Mouse (Mus musculus) heart, embryonic 16.5 days (tissue): ENCODE results near the gene Nudcd2. TPM values are rescaled to one million over a fixed set of nuclear protein-coding genes. Genes with fewer than 3 reads are reported as not detected.
"Not testable (repeated sequence)": the region's sequence is repeated elsewhere in the genome, so short reads cannot be mapped to it uniquely, and the experiment has no call there.

Experiments
- ATAC-seq: fragments of 200-750 bp; cut with Nextera tagmentation; replicated peaks from 2 replicates; pipeline ENCODE4 v1.8.0; 2017; ENCODE audit warnings: moderate number of reproducible peaks; ENCODE audit not compliant: insufficient read depth, low FRiP score; ENCODE audit errors: extremely low read depth
- H3K27ac ChIP-seq: fragments of 300-500 bp; sonication (generic); 2 replicates; pipeline ENCODE4 v1.5.1; 2014; ENCODE audit warnings: mild to moderate bottlenecking, low read length, control low read depth, moderate library complexity
- H3K27me3 ChIP-seq: fragments of 300-500 bp; sonication (generic); 2 replicates; pipeline ENCODE4 v1.6.1; 2014; ENCODE audit warnings: low read length, mixed read lengths; ENCODE audit not compliant: control insufficient read depth, insufficient read depth
- H3K36me3 ChIP-seq: fragments of 300-500 bp; sonication (generic); 2 replicates; pipeline ENCODE4 v1.6.1; 2014; ENCODE audit not compliant: control insufficient read depth, insufficient read depth
- H3K4me1 ChIP-seq: fragments of 300-500 bp; sonication (generic); 2 replicates; pipeline ENCODE4 v1.6.1; 2014; ENCODE audit warnings: low read length, mixed read lengths; ENCODE audit not compliant: control insufficient read depth, insufficient read depth
- H3K4me2 ChIP-seq: fragments of 300-500 bp; sonication (generic); 2 replicates; pipeline ENCODE4 v1.6.1; 2014; ENCODE audit warnings: low read depth, mild to moderate bottlenecking, control low read depth, low read length
- H3K4me3 ChIP-seq: fragments of 300-500 bp; sonication (generic); 2 replicates; pipeline ENCODE4 v1.5.1; 2014; ENCODE audit warnings: mild to moderate bottlenecking, control low read depth, low read length
- H3K9ac ChIP-seq: fragments of 300-500 bp; sonication (generic); 2 replicates; pipeline ENCODE4 v1.6.1; 2014; ENCODE audit warnings: low read length, control low read depth
- H3K9me3 ChIP-seq: fragments of 300-500 bp; sonication (generic); replicated peaks from 2 replicates; pipeline ENCODE4 v1.6.1; 2016; ENCODE audit warnings: low read length; ENCODE audit not compliant: control insufficient read depth
- WGBS: fragments of 180-500 bp; shearing (Covaris S2); extraction: QIAGEN DNeasy Blood & Tissue Kit; methylation state at CpG from one replicate; pipeline ENCODE4 v1.1.7; 2014; 5-methylcytosine and 5-hydroxymethylcytosine counted together
- polyA plus RNA-seq: library from polyadenylated mRNA; unstranded; fragments of >200 nt; fragmentation: Nextera tagmentation; extraction: Ambion mirVana; gene quantifications from 2 replicates; pipeline ENCODE4 v1.2.1, GENCODE M21; 2015

Nudcd2 gene
- polyA plus RNA-seq, 1 experiment from 2014 or later: 90.3 TPM

GRCm38 (mm10) chr11:40709899-40710298 lies 23.6 kb upstream of the Nudcd2 start:
- H3K27me3 ChIP-seq, H3K4me3 ChIP-seq, ATAC-seq, H3K4me2 ChIP-seq, H3K9ac ChIP-seq, H3K27ac ChIP-seq, H3K4me1 ChIP-seq, H3K9me3 ChIP-seq: not testable (repeated sequence)
- WGBS: 87% methylated on average over 6 of the region's 6 CpGs
- H3K36me3 ChIP-seq: peaks cover 57% of the 10 kb centered on the region

- no peak overlapping the region for H3K4me2 ChIP-seq
- H3K36me3 ChIP-seq: peaks cover 55% of the 10 kb centered on the region
- H3K4me3 ChIP-seq: no peak overlapping the region
- no peak for ATAC-seq
- H3K27me3 ChIP-seq: no peaks in the 10 kb centered on the region
- no peak overlapping the region for H3K9ac ChIP-seq
- no peak overlapping the region for H3K27ac ChIP-seq
- no peaks in the 10 kb centered on the region for H3K4me1 ChIP-seq
- no peaks in the 10 kb centered on the region for H3K9me3 ChIP-seq
- WGBS: 67% methylated on average over 8 of the region's 8 CpGs
These were observed 19.6 kb upstream of the Nudcd2 start for GRCm38 (mm10) chr11:40713858-40714257.

- H3K36me3 ChIP-seq: peaks cover 56% of the 10 kb centered on the region
These were observed 17.9 kb upstream of the Nudcd2 start for GRCm38 (mm10) chr11:40715524-40715923.

GRCm38 (mm10) chr11:40718324-40718723 lies 15.1 kb upstream of the Nudcd2 start:
- H3K27me3 ChIP-seq: no peaks in the 10 kb centered on the region
- no peak overlapping the region for H3K4me2 ChIP-seq
- no peaks in the 10 kb centered on the region for H3K4me1 ChIP-seq
- no peak for ATAC-seq
- no peak overlapping the region for H3K4me3 ChIP-seq
- no peaks in the 10 kb centered on the region for H3K9me3 ChIP-seq
- no peak overlapping the region for H3K27ac ChIP-seq
- H3K9ac ChIP-seq: no peak overlapping the region
- H3K36me3 ChIP-seq: peaks cover 54% of the 10 kb centered on the region

More at GRCm38 (mm10) chr11:40715524-40715923, 17.9 kb upstream of the Nudcd2 start:
- Histone ChIP-seq H3K9me3 (no peaks in the 10 kb centered on the region), H3K4me3 (no peak overlapping the region), H3K9ac (no peak overlapping the region), H3K27ac (no peak overlapping the region), H3K4me2 (no peak overlapping the region), H3K27me3 (no peaks in the 10 kb centered on the region), H3K4me1 (no peaks in the 10 kb centered on the region)
- WGBS: 94% methylated on average over 5 of the region's 5 CpGs
- ATAC-seq: no peak

- H3K27me3 ChIP-seq: no peaks in the 10 kb centered on the region
- peak overlapping the region; percentile 89 for H3K4me2 ChIP-seq
- peak overlapping the region; percentile 94 for H3K4me3 ChIP-seq
- WGBS: under 1% methylated on average over 14 of the region's 14 CpGs
- peak; percentile 20; the same call in 1 of the 2 replicates for ATAC-seq
- peak overlapping the region; percentile 51 for H3K27ac ChIP-seq
- peak overlapping the region; percentile 77 for H3K9ac ChIP-seq
- H3K36me3 ChIP-seq: peaks cover 17% of the 10 kb centered on the region
- H3K4me1 ChIP-seq: peaks cover 22% of the 10 kb centered on the region
- H3K9me3 ChIP-seq: no peaks in the 10 kb centered on the region
These were observed 499 bp upstream of the Nudcd2 start for GRCm38 (mm10) chr11:40732997-40733338.

GRCm38 (mm10) chr11:40734251-40734752 lies 835 bp downstream of the Nudcd2 start:
- Histone ChIP-seq H3K36me3 (peaks cover 18% of the 10 kb centered on the region), H3K4me3 (peak overlapping the region; percentile 94), H3K27ac (peak overlapping the region; percentile 81; the same call in 1 of the 2 replicates), H3K4me2 (peak overlapping the region; percentile 75), H3K9me3 (no peaks in the 10 kb centered on the region), H3K4me1 (peaks cover 22% of the 10 kb centered on the region), H3K27me3 (no peaks in the 10 kb centered on the region), H3K9ac (peak overlapping the region; percentile 98)
- 4% methylated on average over 11 of the region's 11 CpGs for WGBS
- ATAC-seq: no peak

GRCm38 (mm10) chr11:40737369-40737768 lies 3.9 kb downstream of the Nudcd2 start:
- Histone ChIP-seq H3K4me3 (no peak overlapping the region), H3K4me2 (no peak overlapping the region), H3K36me3 (peaks cover 26% of the 10 kb centered on the region), H3K4me1 (peaks cover 14% of the 10 kb centered on the region), H3K9me3 (no peaks in the 10 kb centered on the region), H3K27ac (no peak overlapping the region), H3K9ac (no peak overlapping the region), H3K27me3 (no peaks in the 10 kb centered on the region)
- no peak for ATAC-seq
- WGBS: 87% methylated on average over 3 of the region's 3 CpGs

GRCm38 (mm10) chr11:40741605-40742262 lies 8.3 kb downstream of the Nudcd2 start:
- H3K9ac ChIP-seq: no peak overlapping the region
- ATAC-seq: no peak
- H3K4me2 ChIP-seq: no peak overlapping the region
- peaks cover 22% of the 10 kb centered on the region for H3K36me3 ChIP-seq
- no peaks in the 10 kb centered on the region for H3K9me3 ChIP-seq
- H3K4me3 ChIP-seq: no peak overlapping the region
- no peaks in the 10 kb centered on the region for H3K4me1 ChIP-seq
- no peak overlapping the region for H3K27ac ChIP-seq
- H3K27me3 ChIP-seq: no peaks in the 10 kb centered on the region
- WGBS: 87% methylated on average over 12 of the region's 12 CpGs

- WGBS: 75% methylated on average over 3 of the region's 3 CpGs
- no peaks in the 10 kb centered on the region for H3K27me3 ChIP-seq
- ATAC-seq: no peak
- no peak overlapping the region for H3K27ac ChIP-seq
- H3K4me2 ChIP-seq: no peak overlapping the region
- H3K9me3 ChIP-seq: no peaks in the 10 kb centered on the region
- no peaks in the 10 kb centered on the region for H3K4me1 ChIP-seq
- H3K36me3 ChIP-seq: peaks cover 8% of the 10 kb centered on the region
- H3K9ac ChIP-seq: no peak overlapping the region
- H3K4me3 ChIP-seq: no peak overlapping the region
These were observed 10.9 kb downstream of the Nudcd2 start for GRCm38 (mm10) chr11:40744348-40744747.
